Mouse (Mus musculus) spleen, adult 18-20 months (tissue): ENCODE measurements around the gene Utp6.
"Not testable (repeated sequence)": the region's sequence is repeated elsewhere in the genome, so short reads cannot be mapped to it uniquely, and the experiment has no call there.

Source experiments
- DNase-seq, 2 experiments: peaks; one replicate each; pipeline ENCODE4 v3.0.0; 2022; ENCODE audit warnings: mixed read lengths in 2 of 2

Utp6 gene

DNA sequence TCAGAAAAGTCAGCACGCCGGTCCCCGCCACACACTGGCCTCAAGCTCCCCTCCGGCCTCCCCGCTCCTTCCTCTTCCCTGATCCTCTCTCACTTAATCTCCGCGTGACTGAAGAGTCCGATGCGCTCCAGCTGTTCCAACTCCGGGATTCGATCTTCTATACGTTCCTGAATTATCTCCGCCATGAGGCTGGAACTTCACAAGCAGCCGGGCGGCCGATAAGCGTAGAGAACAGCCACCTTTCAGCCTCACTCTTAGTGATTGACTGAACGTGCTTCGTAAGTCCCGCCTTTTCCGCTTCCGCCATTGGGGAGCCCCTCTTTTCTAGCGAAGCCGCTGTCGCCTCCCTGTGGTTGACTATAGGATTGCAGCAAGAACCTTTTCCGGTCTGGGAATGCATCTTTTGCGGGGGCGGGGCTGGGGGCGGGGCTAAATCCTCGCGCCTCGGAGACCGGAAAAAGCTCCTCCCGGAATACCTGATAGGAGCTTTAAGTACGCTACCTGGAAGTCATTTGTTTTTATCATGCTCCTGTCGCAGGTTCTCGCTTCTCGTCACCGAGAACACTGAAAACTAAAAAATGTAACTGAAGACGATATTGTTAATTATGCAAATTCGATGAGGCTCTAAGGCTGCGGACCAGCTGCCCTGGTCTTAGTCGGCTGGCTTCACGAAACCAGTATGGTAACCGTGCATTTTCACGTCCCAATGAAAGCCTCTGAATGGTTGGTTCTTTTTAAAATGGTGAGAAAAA, at the start of gene Utp6:
Gene Utp6 (minus strand): TSS at position 266 of the 752 bp plus-strand sequence.
- DNase-seq: peak; percentile 96 to 98

DNA sequence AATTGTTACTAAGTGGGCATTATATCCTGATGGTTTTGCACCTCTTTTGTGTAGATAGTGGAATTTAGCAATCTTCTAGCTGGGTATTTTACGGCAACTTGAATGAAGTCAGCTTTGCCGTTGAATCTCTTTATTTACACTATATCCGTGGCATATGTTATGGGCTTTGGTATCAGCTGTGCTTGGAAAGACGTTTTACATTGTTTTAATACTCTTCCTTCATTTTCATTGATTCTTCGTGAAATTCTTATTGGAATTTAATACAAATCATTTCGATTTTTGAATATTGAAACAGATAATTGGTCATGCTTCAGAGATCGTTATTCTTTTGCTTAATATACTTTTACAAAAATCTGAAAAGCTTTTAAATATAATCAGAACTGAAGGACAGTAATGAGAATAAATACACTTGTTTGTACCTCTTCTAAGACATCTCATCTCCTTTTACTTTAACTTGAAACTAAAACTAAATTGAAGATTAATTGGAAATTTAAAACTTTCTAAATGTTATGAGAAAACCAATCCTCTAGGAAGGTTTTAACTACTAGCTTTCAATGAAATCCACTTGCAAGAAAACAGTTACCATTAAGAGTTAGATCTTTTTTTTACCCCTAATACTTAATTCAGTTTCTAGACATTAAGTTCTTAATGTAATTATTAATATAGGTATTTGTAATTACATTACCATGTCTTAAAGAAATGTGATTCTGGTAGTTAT, 32.2 kb upstream of the Utp6 start:
- DNase-seq: no peak

DNA sequence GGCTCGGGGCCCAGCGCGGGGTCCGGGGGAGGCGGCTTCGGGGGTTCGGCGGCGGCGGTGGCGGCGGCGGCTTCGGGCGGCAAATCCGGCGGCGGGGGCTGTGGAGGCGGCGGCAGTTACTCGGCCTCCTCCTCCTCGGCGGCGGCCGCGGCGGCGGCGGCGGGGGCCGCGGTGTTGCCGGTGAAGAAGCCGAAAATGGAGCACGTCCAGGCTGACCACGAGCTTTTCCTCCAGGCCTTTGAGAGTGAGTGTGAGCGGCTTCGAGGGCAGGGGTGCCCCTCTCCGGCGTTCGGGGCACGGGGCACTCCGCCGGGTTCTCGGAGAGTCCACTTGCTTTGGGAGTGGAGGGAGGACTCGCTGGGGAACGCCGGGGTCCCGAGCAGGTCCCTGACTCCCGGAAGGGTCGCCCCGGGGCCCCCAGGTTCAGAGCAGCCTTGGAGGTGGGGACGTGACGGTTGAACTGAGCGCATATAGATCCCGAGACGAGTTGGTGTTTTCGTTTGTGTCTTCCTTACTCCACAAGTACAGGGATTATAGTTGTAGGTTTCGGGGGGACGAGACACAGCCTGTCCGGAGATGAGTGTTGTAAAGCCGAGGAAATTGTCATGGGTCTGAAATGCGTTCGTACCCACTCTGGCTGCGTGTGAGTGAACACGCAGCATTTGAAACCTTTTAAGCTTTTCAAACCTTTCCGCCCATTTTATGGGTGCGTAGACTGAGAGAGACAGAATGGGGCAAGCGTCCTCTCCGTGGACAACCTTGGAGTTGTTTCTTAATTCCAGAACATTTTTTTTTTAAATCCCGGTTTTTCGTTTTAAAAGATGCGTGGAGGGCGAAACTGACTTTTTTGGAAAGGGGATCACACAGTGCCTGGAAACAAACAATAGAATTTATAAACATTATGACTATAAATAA, 31.4 kb upstream of the Utp6 start:
- no peak for DNase-seq

DNA sequence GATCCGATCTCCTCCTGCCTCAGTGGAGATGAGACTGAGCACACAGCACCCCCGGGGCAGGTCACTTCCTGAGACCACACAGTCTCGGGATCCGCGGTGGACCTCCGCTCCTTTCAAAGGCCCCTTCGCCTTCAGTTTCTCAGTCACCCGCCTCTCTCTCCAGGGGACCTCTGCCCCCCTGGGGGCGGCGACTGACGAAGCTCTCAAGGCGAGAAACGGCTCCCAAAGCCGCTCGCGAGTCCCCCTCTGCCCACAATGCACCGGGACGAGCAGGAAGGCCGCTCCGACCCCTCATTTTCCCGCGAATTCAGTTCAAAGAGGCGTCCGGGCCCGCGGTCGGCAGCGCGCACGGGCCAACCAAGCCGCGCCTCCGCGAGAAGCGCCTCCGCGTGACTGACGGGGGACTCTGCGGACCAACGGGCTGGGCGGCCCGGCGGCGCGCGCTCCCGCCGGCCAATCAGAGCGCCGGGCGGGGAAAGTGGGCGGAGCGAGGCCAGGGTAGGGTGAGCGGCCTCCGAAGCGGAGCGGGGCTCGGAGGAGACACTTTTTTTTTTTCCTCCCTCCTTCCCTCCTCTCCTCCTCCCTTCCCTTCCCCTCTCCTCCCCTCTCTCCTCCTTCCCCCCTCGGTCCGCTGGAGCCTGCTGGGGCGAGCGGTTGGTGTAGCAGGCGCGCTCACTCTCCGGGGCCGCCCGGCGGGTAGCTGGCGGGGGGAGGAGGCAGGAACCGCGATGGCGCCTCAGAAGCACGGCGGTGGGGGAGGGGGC, 30.6 kb upstream of the Utp6 start, which contains the start of gene Suz12:
Gene Suz12 (plus strand): TSS at position 515 of the 764 bp plus-strand sequence.
- peak; percentile 90 to 92 for DNase-seq

DNA sequence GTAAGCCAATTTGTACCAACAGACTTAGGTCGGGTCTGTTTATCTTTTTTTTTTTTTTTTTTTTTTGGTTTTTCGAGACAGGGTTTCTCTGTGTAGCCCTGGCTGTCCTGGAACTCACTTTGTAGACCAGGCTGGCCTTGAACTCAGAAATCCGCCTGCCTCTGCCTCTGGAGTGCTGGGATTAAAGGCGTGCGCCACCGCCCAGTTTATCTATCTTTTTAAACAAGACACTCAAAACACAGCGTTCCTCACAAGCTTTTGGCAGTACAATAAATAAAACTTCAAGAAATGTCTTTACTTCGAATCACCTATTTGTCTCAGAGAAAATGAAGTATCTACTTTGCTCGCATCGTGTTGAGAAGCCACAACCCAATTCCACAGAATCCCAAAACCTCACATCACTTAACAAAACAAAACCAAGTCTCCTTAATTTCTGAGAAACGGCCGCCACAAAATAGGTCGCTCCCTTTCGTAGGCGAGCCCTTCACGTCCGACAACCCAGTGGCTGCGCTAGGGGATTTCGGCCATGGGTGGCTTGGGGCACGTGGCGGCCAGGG, 29.9 kb upstream of the Utp6 start:
- no peak for DNase-seq

DNA sequence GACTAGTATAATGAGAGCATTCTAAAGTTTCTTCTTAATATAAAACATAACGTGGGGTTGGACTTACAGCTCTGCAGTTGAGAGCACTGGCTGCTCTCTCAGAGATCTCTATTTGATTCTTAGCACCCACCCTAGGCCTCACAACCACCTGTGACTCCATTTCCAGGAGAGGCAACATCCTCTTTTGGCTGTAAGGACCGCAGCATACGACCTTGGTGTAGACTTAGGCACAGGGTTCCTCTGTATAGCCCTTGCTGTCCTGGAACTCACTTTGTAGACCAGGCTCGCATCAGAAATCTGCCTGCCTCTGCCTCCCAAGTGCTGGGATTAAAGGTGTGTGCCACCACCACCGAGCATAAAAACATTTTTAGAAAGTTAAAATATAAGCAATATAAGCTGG, 29.4 kb upstream of the Utp6 start:
- no peak for DNase-seq

DNA sequence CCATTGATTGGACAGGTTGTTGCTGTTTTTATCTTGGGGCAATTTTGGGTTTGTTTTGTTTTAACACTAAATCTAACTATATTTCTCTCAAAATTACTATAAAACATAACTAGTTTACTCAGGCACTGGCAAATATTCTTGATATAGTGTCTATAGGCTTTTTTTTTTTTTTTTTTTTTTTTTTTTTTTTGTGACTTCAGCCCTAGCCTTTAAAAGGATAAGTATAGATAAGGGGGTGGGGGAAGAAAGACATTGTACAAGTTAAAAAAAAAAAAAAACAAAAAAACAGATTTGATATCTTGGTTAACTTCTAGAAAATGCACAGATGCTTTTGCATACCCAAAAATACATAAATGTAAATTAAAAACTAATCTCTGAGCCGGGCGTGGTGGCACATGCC, 27.9 kb upstream of the Utp6 start:
- DNase-seq: no peak

DNA sequence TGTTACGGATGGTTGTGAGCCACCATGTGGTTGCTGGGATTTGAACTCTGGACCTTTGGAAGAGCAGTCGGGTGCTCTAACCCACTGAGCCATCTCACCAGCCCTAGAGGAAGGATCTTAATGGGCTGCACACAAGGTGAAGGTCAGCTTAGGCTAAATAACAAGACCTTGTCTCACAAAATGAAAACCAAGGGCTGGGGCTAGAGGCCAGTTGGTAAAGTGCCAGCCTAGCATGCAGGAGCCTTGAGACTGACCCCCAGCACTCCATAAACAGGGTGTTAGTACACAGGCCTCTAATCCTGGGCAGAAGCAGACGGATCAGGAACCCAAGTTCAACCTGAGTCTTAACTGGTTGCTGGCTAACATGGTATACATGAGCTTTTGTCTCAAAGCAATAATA, 25.7 kb upstream of the Utp6 start:
- no peak for DNase-seq

DNA sequence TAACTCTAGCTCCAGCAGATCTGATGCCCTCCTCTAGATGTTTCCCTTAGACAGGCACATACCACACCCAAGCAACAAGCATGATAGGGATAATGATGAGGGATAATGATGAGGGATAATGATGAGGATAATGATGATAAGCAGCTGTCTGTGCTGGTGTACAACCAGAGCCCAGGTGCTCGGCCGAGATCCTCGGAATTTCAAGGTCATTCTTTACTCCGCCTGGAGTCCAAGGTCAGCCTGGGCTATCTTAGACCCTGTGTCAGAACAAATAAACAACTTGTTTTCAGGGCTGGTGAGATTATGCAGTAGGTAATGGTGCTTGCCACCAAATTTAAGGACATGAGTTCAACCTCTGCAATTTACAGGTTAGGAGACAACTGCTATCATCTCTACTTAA, 24.7 kb upstream of the Utp6 start:
- DNase-seq: no peak

DNA sequence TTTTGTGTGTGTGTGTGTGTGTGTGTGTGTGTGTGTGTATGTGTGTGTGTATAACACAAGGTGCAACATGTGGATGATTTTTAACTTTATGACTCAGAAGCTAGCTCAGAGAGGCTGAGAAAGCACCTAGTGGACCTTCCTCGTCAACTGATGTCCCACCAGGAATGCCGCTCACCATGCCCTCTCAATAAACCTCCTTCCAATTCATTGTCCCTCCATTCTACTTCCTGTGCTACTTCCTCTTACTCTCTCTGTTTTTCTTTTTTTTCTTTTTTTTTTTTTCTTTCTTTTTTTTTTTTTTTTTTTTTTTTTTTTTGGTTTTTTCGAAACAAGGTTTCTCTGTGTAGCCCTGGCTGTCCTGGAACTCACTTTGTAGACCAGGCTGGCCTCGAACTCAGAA, 15.6 kb upstream of the Utp6 start:
- not testable (repeated sequence) for DNase-seq

DNA sequence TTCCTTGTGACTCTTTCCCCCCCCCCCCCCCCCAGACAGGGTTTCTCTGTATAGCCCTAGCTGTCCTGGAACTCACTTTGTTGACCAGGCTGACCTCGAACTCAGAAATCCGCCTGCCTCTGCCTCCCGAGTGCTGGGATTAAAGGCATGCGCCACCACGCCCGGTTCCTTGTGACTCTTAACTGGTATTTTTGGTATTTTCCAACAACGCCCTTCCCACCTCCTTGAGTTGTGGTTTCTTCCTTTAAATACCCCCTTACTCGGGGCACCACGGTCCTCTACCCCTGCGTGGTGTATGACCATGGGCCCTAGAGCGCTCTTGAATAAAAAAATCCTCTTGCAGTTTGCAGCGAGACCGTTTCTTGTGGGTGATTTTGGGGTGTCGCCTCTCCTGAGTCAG, 14.9 kb upstream of the Utp6 start:
- not testable (repeated sequence) for DNase-seq

DNA sequence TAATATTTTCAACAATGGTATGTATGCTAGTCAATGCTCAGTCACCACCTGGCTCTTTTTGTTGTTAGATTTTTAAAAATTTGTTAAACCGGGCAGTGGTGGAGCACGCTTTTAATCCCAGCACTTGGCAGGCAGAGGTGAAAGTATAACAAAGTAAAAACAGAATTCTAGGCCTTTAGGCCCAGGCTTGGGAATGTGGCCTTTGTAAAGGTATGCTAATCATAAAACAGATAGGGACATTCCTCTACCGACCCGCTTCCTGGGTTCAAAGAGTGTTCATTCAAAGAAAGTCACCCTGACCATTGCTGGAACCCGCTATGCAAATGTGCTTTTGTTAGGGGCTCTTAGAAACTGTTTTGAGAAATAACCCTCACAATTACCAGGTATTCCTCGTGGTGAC, 14.5 kb upstream of the Utp6 start:
- DNase-seq: not testable (repeated sequence)

DNA sequence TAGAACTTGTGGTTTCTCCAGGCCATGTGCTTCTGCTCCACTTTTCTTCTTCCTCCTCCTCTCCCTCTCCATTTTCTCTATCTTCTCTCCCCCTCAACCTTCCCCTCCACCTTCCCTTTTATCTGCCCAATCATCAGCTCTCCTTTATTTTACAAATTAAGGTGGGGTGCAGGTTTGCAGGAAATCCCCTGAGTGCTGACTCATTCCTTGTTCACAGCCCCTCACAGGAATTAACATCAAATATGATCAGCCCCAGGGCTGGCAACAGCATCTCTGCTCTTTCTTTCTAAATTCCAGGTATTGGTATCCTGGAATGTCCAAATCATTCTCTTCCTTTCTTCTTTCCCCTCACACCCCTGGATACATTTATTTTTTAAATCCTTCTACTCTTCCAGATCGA, 14.0 kb upstream of the Utp6 start:
- DNase-seq: no peak

DNA sequence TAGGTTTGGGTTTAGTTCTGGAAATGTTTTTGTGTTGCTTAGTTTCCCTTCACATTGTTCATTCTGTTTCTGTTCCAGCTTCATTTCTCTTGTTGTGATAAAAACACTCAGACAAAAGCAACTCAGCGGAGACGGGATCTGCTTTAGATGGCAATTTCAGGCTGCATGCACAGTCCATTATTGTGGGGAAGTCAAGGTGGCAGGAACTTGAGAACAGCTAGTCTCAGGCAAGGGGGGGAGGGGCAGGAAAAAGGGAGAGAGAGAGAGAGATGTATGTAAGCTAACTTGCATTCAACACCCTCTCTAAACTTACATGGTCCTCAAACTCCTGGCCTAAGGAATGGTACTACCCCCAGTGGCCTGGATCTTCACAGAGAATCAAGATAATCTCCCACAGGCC, 13.2 kb upstream of the Utp6 start:
- no peak for DNase-seq

DNA sequence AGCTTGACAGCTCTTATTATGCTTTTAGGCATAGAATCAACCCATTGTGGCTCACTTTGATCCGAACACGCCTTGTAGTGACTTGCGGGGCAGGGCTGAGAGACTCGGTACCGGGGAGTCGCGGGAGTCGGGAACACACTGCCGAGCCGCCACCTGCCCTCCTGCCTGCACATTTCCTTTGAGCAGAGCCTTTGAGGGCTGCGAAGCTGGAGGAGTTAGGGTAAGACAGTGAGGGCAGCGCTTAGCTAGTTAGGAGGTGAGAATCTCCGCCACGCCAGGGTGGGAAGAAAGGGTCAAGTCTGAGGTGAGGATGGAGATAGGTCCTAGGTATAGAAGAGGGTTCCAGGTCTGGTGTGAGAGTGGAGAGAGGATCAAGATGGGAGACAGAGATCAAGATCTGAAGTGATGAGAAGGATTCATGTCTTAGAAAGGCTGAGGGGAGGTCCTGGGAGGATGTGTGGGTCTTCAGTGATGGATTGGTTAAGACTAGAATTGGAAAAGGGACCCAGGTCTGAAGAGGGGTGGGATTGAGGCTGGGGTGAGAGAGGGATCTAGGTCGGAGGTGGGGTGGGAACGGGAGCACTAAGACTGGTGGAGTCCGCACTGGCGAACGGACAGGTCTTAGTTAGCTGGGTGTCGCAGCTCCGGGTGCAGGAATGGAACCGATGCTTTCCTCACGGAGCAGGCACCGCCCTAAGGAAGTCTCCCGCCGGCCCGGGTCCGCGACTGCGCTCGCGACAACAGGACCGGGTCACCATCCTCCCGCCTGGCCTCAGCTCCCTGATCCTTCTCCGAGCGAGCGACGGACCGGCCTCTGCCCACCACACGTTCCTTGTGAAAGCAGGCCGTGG, 11.7 kb upstream of the Utp6 start:
- DNase-seq: peak in 1 of 2 experiments; percentile 17

DNA sequence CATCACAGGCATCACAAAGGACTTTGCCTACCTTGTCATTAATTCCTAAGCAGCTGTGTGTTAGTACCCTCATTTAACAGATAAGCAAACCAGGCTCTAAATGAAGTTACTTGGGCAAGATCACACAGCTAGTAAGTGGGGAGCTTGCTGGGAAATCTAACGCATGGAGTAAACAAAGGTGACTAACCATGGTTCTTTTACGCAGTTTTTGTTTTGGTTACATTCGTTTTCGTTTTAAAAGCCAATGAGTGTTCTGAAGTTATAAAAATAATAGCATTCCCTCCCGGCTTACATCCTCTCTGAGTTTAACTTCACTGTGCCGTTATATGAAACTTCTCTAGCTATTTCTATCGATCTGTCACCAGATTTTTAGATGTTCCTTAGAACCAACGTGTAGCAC, 10.9 kb upstream of the Utp6 start:
- no peak for DNase-seq

DNA sequence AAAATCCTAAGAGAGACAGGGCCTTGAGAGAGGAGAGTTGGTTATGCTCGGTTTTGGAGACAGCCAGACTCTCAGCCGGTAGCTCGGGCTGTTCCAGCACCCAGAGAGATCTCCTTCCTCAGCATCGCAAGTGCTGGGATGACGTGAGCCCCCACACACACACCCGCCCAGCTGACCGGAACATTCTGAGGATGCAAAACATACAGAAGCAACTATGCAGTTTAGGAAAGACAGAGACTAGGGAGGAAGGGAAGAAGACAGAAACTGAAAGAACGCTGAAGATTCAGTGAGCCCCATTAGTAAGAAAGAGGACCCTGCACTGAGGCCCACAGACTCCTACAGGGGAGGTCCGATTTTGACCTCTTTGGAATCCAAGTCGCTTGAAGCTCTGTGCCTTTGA, 5.6 kb upstream of the Utp6 start:
- no peak for DNase-seq

DNA sequence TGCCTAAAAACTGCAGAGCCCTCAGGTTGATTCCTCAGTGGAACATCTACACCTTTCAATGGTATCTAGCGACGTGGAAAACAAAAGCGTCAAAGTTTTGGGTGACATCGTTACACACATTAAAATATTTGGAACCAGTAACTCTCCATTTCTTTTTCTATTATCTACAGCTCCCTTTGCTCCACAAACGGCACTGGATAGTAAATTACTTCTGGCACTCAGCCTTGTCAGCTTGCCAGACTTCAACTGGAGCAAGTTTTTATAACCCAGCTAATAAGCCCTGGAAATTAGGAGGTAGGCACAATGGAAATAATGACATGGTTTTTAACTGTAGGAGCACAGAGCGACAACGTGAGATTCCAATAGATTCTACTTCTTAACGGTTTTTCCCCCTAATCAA, 3.7 kb upstream of the Utp6 start:
- no peak for DNase-seq

DNA sequence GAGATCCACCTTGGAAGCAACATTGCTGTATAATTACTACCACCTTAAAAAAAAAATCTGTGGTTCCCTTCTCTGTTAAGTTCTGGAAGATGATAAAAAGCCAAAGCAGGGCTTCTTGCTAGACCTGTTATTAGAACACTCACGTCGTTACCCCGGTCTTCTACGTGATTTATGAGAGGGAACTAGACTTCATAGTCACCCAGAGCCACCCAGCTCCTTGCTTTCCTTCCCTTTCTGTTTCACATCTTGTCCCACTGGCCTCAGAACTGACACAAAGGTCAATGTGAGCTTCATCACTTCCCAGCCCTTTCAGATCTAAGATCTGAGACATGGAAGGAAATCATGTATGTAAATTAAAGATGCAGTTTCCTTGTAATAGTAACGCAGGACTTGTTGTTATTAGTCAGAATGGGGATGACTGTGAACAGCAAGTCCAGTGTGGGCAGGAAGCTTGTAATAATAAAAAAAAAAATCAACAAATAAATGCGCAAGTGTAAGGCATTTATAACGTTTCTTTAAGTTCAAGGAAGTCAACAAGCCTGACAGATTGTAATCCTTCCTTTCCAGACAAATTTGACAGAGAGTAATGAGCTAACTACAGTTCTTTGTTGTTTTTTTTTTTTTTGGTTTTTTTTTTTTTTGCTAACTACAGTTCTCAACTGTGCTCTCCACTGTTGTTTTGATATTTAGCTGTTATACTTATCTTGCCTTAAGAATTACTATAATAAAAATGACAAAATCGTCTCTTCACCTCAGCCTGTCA, 1.2 kb upstream of the Utp6 start:
- no peak for DNase-seq

DNA sequence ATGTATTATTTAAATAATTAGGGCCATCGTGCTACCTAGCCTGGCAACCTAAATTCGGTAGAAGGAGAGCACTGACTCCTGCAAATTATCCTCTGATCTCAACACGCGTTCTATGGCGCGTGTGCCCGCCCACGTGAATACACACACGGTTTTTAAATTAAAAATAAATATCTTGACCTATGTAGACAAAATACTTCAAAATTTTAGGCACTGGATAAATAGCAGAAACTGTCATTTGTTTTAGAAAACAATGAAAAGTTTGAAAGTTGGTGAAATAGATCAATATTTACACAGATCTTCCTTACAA, 640 bp upstream of the Utp6 start:
- DNase-seq: no peak
